Mouse (Mus musculus): ENCODE measurements at regions not wholly inside any gene's neighbourhood (a gene's known extent, or its start where the extent isn't known, plus 50 kb on each side); places are given as distances from the start of the nearest gene placed in this dataset.
"Not testable (repeated sequence)": the region's sequence is repeated elsewhere in the genome, so short reads cannot be mapped to it uniquely, and the experiment has no call there.

DNA sequence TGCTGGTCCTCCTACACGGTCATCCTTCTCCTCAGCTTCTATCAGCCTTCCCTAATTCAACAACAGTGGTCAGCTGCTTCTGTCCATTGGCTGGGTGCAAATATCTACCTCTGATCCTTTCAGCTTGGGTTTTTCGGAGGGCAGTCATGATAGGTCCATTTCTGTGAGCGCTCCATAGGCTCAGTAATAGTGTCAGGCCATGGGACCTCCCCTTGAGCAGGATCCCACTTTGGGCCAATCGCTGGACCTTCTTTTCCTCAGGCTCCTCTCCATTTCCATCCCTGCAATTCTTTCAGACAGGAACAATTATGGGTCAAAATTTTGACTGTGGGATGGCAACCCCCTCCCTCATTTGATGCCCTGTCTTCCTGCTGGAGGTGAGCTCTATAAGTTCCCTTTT, 331.5 kb upstream of the Rgs18 start:
- TF ChIP-seq EP300, CTCF (IDR thresholded peaks at IDR 0.05): not testable (repeated sequence)

All from lung, postnatal 0 days (tissue).